Mouse (Mus musculus) CH12.LX (cell line): ENCODE data around the gene Ebf1. TPM values are rescaled to one million over a fixed set of nuclear protein-coding genes. Genes with fewer than 3 reads are reported as not detected.

Source experiments
- DNase-seq: peaks from one replicate; pipeline ENCODE4 v3.0.0-alpha.2; 2013; ENCODE audit errors: extremely low read depth
- H3K27ac ChIP-seq: 2 replicates; pipeline ENCODE4 v1.5.1; 2012; ENCODE audit warnings: low read depth, mild to moderate bottlenecking, control low read depth, moderate library complexity; ENCODE audit not compliant: insufficient read depth
- H3K27me3 ChIP-seq: replicated peaks from 2 replicates; pipeline ENCODE3; 2012; ENCODE audit warnings: inconsistent platforms
- H3K36me3 ChIP-seq, 2 experiments: replicated peaks in 1 of 2; 2 replicates each; pipeline versions ENCODE3 to v1.6.1; 2012; ENCODE audit warnings: inconsistent platforms in 1 of 2, low read length in 1 of 2, mild to moderate bottlenecking in 1 of 2, mixed read lengths in 1 of 2, moderate library complexity in 1 of 2; ENCODE audit not compliant: control insufficient read depth in 1 of 2, insufficient read depth in 1 of 2
- H3K4me1 ChIP-seq, 2 experiments: 2 replicates each; pipeline ENCODE4 v1.6.1; 2012; ENCODE audit warnings: inconsistent platforms in 1 of 2, moderate library complexity in 1 of 2; ENCODE audit not compliant: insufficient read depth in 2 of 2, control insufficient read depth in 1 of 2
- H3K4me2 ChIP-seq: 2 replicates; pipeline ENCODE4 v1.6.1; 2012; ENCODE audit warnings: low read depth, mild to moderate bottlenecking, control low read depth; ENCODE audit not compliant: poor library complexity, insufficient read depth, severe bottlenecking
- H3K4me3 ChIP-seq, 3 experiments: fragments of 150-350 bp in 1 of 3; sonication (generic) in 1 of 3; replicated peaks in 1 of 3; 2 replicates each; pipeline versions ENCODE3 to v1.5.1; 2011 to 2012; ENCODE audit warnings: low read depth in 2 of 3, low read length in 2 of 3, mild to moderate bottlenecking in 2 of 3, moderate library complexity in 2 of 3, control low read depth in 1 of 3, improper control_type of control experiment in 1 of 3, inconsistent platforms in 1 of 3, mixed read lengths in 1 of 3; ENCODE audit not compliant: poor library complexity in 1 of 3
- H3K79me2 ChIP-seq: replicated peaks from 2 replicates; pipeline ENCODE4 v1.6.1; 2012; ENCODE audit warnings: mild to moderate bottlenecking, moderate library complexity; ENCODE audit not compliant: control insufficient read depth, poor library complexity, insufficient read depth, severe bottlenecking; ENCODE audit errors: extremely low read depth
- H3K9ac ChIP-seq: 2 replicates; pipeline ENCODE4 v1.6.1; 2012; ENCODE audit warnings: low read depth, mild to moderate bottlenecking, control low read depth, moderate library complexity; ENCODE audit not compliant: insufficient read depth
- H3K9me3 ChIP-seq: replicated peaks from 2 replicates; pipeline ENCODE3; 2012; ENCODE audit warnings: low read length, inconsistent platforms, mixed read lengths
- BHLHE40 ChIP-seq: IDR thresholded peaks from 2 replicates; pipeline ENCODE4 v1.6.1; 2011; ENCODE audit warnings: mild to moderate bottlenecking, low read depth, low read length, improper control_type of control experiment
- CHD1 ChIP-seq: IDR thresholded peaks from 2 replicates; pipeline ENCODE4 v1.6.1; 2012; ENCODE audit warnings: low read depth, low read length, improper control_type of control experiment, inconsistent platforms
- CHD2 ChIP-seq: IDR thresholded peaks from 2 replicates; pipeline ENCODE4 v1.6.1; 2011; ENCODE audit warnings: low read length, improper control_type of control experiment
- CTCF ChIP-seq, 2 experiments: IDR thresholded peaks in 1 of 2; conservative IDR thresholded peaks in 1 of 2; 2 replicates each; pipeline ENCODE4 v1.5.1; 2011 to 2012; ENCODE audit warnings: low read depth in 2 of 2, low read length in 2 of 2, improper control_type of control experiment in 1 of 2, inconsistent platforms in 1 of 2, mild to moderate bottlenecking in 1 of 2, moderate library complexity in 1 of 2
- ELF1 ChIP-seq: IDR thresholded peaks from 2 replicates; pipeline ENCODE4 v1.6.1; 2014; ENCODE audit warnings: low read depth, mild to moderate bottlenecking, inconsistent platforms, low read length, improper control_type of control experiment
- EP300 ChIP-seq: IDR thresholded peaks from 2 replicates; pipeline ENCODE4 v1.6.1; 2011; ENCODE audit warnings: low read length, improper control_type of control experiment
- ETS1 ChIP-seq: conservative IDR thresholded peaks from 2 replicates; pipeline ENCODE4 v1.6.1; 2012; ENCODE audit warnings: low read depth, mild to moderate bottlenecking, inconsistent platforms, low read length, improper control_type of control experiment, moderate library complexity
- HCFC1 ChIP-seq: IDR thresholded peaks from 2 replicates; pipeline ENCODE4 v1.6.1; 2012; ENCODE audit warnings: low read depth, mild to moderate bottlenecking, inconsistent platforms, low read length, improper control_type of control experiment
- JUND ChIP-seq: conservative IDR thresholded peaks from 2 replicates; pipeline ENCODE4 v1.6.1; 2011; ENCODE audit warnings: low read depth, low read length, improper control_type of control experiment
- KAT2A ChIP-seq: IDR thresholded peaks from 2 replicates; pipeline ENCODE4 v1.6.1; 2012; ENCODE audit warnings: low read length, improper control_type of control experiment, inconsistent platforms; ENCODE audit not compliant: insufficient replicate concordance
- MAFK ChIP-seq: IDR thresholded peaks from 2 replicates; pipeline ENCODE4 v1.6.1; 2011; ENCODE audit warnings: low read length, improper control_type of control experiment; ENCODE audit not compliant: insufficient replicate concordance
- MAX ChIP-seq: IDR thresholded peaks from 2 replicates; pipeline ENCODE4 v1.6.1; 2011; ENCODE audit warnings: low read length, improper control_type of control experiment
- MAZ ChIP-seq: IDR thresholded peaks from 2 replicates; pipeline ENCODE4 v1.6.1; 2012; ENCODE audit warnings: low read depth, mild to moderate bottlenecking, inconsistent platforms, low read length, improper control_type of control experiment, moderate library complexity
- MEF2A ChIP-seq: IDR thresholded peaks from 2 replicates; pipeline ENCODE4 v1.6.1; 2014; ENCODE audit warnings: low read depth, mild to moderate bottlenecking, inconsistent platforms, low read length, improper control_type of control experiment, borderline replicate concordance
- MXI1 ChIP-seq: IDR thresholded peaks from 2 replicates; pipeline ENCODE4 v1.6.1; 2011; ENCODE audit warnings: mild to moderate bottlenecking, low read depth, low read length, improper control_type of control experiment
- MYC ChIP-seq: IDR thresholded peaks from 2 replicates; pipeline ENCODE4 v1.6.1; 2011; ENCODE audit warnings: low read depth, mild to moderate bottlenecking, improper control_type of control experiment, low read length
- NRF1 ChIP-seq: IDR thresholded peaks from 2 replicates; pipeline ENCODE4 v1.6.1; 2014; ENCODE audit warnings: low read depth, mild to moderate bottlenecking, inconsistent platforms, low read length, improper control_type of control experiment, moderate library complexity
- POLR2A ChIP-seq: IDR thresholded peaks from 2 replicates; pipeline ENCODE4 v1.6.1; 2011; ENCODE audit warnings: low read depth, mild to moderate bottlenecking, improper control_type of control experiment, low read length
- POLR2AphosphoS2 ChIP-seq: IDR thresholded peaks from 2 replicates; pipeline ENCODE4 v1.6.1; 2011; ENCODE audit warnings: low read depth, low read length, improper control_type of control experiment
- SIN3A ChIP-seq: IDR thresholded peaks from 2 replicates; pipeline ENCODE4 v1.6.1; 2012; ENCODE audit warnings: low read length, improper control_type of control experiment, inconsistent platforms
- SMC3 ChIP-seq: IDR thresholded peaks from 2 replicates; pipeline ENCODE4 v1.6.1; 2011; ENCODE audit warnings: low read depth, low read length, improper control_type of control experiment
- TBP ChIP-seq: conservative IDR thresholded peaks from 2 replicates; pipeline ENCODE4 v1.6.1; 2011; ENCODE audit warnings: low read depth, low read length, improper control_type of control experiment
- UBTF ChIP-seq: IDR thresholded peaks from 2 replicates; pipeline ENCODE4 v1.6.1; 2012; ENCODE audit warnings: low read depth, mild to moderate bottlenecking, inconsistent platforms, low read length, improper control_type of control experiment, moderate library complexity
- ZC3H11A ChIP-seq: IDR thresholded peaks from 2 replicates; pipeline ENCODE4 v1.6.1; 2012; ENCODE audit warnings: low read depth, mild to moderate bottlenecking, inconsistent platforms, low read length, improper control_type of control experiment
- ZKSCAN1 ChIP-seq: IDR thresholded peaks from 2 replicates; pipeline ENCODE4 v1.6.1; 2012; ENCODE audit warnings: low read depth, inconsistent platforms, low read length, improper control_type of control experiment, borderline replicate concordance
- ZMIZ1 ChIP-seq: IDR thresholded peaks from 2 replicates; pipeline ENCODE4 v1.6.1; 2012; ENCODE audit warnings: low read depth, mild to moderate bottlenecking, inconsistent platforms, low read length, improper control_type of control experiment
- dilution Hi-C: fragments of 300-500 bp; cut with MboI; formaldehyde crosslinking; loops from 2 replicates; pipeline ENCODE4 v1.14.3; 2020; ENCODE audit warnings: low sequenced_read_pairs; ENCODE audit not compliant: extremely low pct_unique_long_range_greater_than_20kb, extremely low pct_ligation_motif_present
- in situ Hi-C: fragments of 300-500 bp; cut with MboI; formaldehyde crosslinking; loops from 3 replicates; pipeline ENCODE4 v1.14.3; 2019; ENCODE audit warnings: low sequenced_read_pairs, low pct_ligation_motif_present, low pct_unique_long_range_greater_than_20kb, mixed read lengths
- polyA plus RNA-seq: library from polyadenylated mRNA; unstranded; fragments of >175 nt; gene quantifications from 2 replicates; pipeline ENCODE4 v1.2.1, GENCODE M21; 2012; ENCODE audit warnings: low read depth; ENCODE audit not compliant: insufficient read length
- total RNA-seq, 2 experiments: library from RNA; depleted of rRNA; stranded (reverse); fragments of 300-350 nt in 1 of 2; fragments of >200 nt in 1 of 2; gene quantifications; 2 replicates each; pipeline ENCODE4 v1.2.3; 2012 to 2014

The Ebf1 gene
- total and polyA plus RNA-seq, 3 experiments, result 37.8 to 60.7 (median 42.8) TPM

DNA sequence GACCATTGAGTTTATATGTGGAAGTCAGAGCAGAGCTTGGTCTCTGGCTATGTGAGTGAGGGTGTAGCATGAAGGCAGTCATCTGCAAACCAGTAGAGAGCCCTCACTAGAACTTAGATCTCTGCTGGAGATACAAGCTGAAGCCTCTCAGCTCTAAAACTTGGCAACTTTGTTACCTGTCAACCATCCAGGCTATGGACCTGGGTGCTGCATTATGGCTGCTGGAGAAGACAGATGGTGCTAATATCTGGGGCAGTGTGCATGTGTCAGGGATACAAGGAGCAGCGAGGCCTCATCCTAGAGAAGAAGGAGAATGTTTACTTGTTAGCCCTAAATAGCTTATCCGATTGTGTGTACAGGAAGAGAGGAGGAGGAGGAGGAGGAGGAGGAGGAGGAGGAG, 159.4 kb downstream of the Ebf1 start:
- in situ Hi-C loops, result loop anchor here (5.0 to 25.0 kb wide), 2 partner anchors 159 to 761 kb away; partner anchors contain the start of gene Ebf1
- H3K9ac ChIP-seq, result no peak overlapping the region

GRCm38 (mm10) chr11:44777331-44778310, 160.5 kb downstream of the Ebf1 start:
- Histone ChIP-seq H3K4me2 (no peak overlapping the region), H3K9ac (no peak overlapping the region), H3K79me2 (peaks cover 4% of the 10 kb centered on the region; the same call in 1 of the 2 replicates), H3K27me3 (no peaks in the 10 kb centered on the region), H3K4me3 (no peak overlapping the region), H3K27ac (no peak overlapping the region), H3K9me3 (peaks cover 2% of the 10 kb centered on the region), H3K36me3 (peaks cover 9 to 53% of the 10 kb centered on the region in 2 experiments), H3K4me1 (peaks cover 33 to 86% of the 10 kb centered on the region in 2 experiments)
- in situ Hi-C loops (loop anchor here (5.0 to 25.0 kb wide), 2 partner anchors 160 to 760 kb away; partner anchors contain the start of gene Ebf1), dilution Hi-C loops (no loop called here)
- no peak for TF ChIP-seq ELF1
- TF ChIP-seq ETS1, result no peak
- no peak for TF ChIP-seq CTCF (conservative IDR thresholded peaks at IDR 0.05 in 1 of 2, IDR thresholded peaks at IDR 0.05 in 1 of 2; ENCODE audit: low read depth in 2 of 2, low read length in 2 of 2)
- TF ChIP-seq MYC, result no peak
- no peak for TF ChIP-seq CHD2
- no peak for TF ChIP-seq ZKSCAN1
- no peak for TF ChIP-seq UBTF
- no peak for TF ChIP-seq MXI1
- no peak for TF ChIP-seq BHLHE40
- no peak for TF ChIP-seq ZMIZ1
- TF ChIP-seq MAX, result no peak
- no peak for TF ChIP-seq HCFC1
- TF ChIP-seq NRF1, result no peak
- no peak for TF ChIP-seq KAT2A
- no peak for TF ChIP-seq TBP
- TF ChIP-seq SMC3, result no peak
- TF ChIP-seq MEF2A, result no peak
- TF ChIP-seq MAZ, result no peak
- no peak for DNase-seq

More for the DNA sequence above, 159.4 kb downstream of the Ebf1 start:
- H3K36me3 ChIP-seq, result peaks cover 9 to 63% of the 10 kb centered on the region in 2 experiments
- H3K4me2 ChIP-seq, result no peak overlapping the region
- TF ChIP-seq CTCF (conservative IDR thresholded peaks at IDR 0.05 in 1 of 2, IDR thresholded peaks at IDR 0.05 in 1 of 2; ENCODE audit: low read depth in 2 of 2, low read length in 2 of 2) (no peak), ZC3H11A (no peak), SIN3A (no peak), MAFK (no peak), POLR2A (no peak), UBTF (no peak), JUND (no peak), CHD2 (no peak), EP300 (no peak), ELF1 (no peak), POLR2AphosphoS2 (no peak), MAZ (no peak), BHLHE40 (no peak), CHD1 (no peak)
- TF ChIP-seq, all 38 proteins: peak for 0
- Histone ChIP-seq H3K4me1 (peaks cover 33 to 96% of the 10 kb centered on the region in 2 experiments), H3K79me2 (peaks cover 4% of the 10 kb centered on the region; the same call in 1 of the 2 replicates), H3K9me3 (peaks cover 2% of the 10 kb centered on the region), H3K27ac (no peak overlapping the region), H3K27me3 (no peaks in the 10 kb centered on the region), H3K4me3 (no peak overlapping the region)
- no peak for DNase-seq
- dilution Hi-C loops, result no loop called here
